Mouse (Mus musculus) thymus, adult 2 months (tissue): ENCODE measurements at regions not wholly inside any gene's neighbourhood (a gene's known extent, or its start where the extent isn't known, plus 50 kb on each side); places are given as distances from the start of the nearest gene placed in this dataset.

ENCODE experiments used
- DNase-seq: peaks from one replicate; pipeline ENCODE4 v3.0.0; 2021
- H3K27ac ChIP-seq: fragments of 200-500 bp; 2 replicates; pipeline ENCODE4 v1.5.1; 2012; ENCODE audit warnings: low read length, control low read depth; ENCODE audit not compliant: control insufficient read depth, insufficient read depth
- H3K27me3 ChIP-seq: fragments of 200-500 bp; 2 replicates; pipeline ENCODE4 v1.6.1; 2012; ENCODE audit warnings: mild to moderate bottlenecking, low read length, moderate library complexity, mixed read lengths; ENCODE audit not compliant: control insufficient read depth, insufficient read depth
- H3K36me3 ChIP-seq: fragments of 200-500 bp; 2 replicates; pipeline ENCODE4 v1.6.1; 2012; ENCODE audit warnings: mild to moderate bottlenecking, low read length, moderate library complexity; ENCODE audit not compliant: control insufficient read depth, insufficient read depth
- H3K4me1 ChIP-seq: fragments of 200-500 bp; replicated peaks from 2 replicates; pipeline ENCODE4 v1.6.1; 2012; ENCODE audit warnings: low read length; ENCODE audit not compliant: control insufficient read depth, insufficient read depth
- H3K4me3 ChIP-seq: fragments of 200-500 bp; 2 replicates; pipeline ENCODE4 v1.5.1; 2012; ENCODE audit warnings: mild to moderate bottlenecking, low read length, control low read depth, moderate library complexity; ENCODE audit not compliant: control insufficient read depth, insufficient read depth
- CTCF ChIP-seq: fragments of 200-500 bp; IDR thresholded peaks from 2 replicates; pipeline ENCODE4 v1.5.1; 2012; ENCODE audit warnings: mild to moderate bottlenecking, control low read depth, low read length, moderate library complexity, borderline replicate concordance; ENCODE audit not compliant: control insufficient read depth, poor library complexity, insufficient read depth; ENCODE audit errors: extremely low read depth
- POLR2A ChIP-seq: fragments of 200-500 bp; IDR thresholded peaks from 2 replicates; pipeline ENCODE4 v1.6.1; 2012; ENCODE audit warnings: mild to moderate bottlenecking, low read length, control low read depth, moderate library complexity; ENCODE audit not compliant: control insufficient read depth, poor library complexity, insufficient read depth; ENCODE audit errors: extremely low read depth
- WGBS: fragments of 180-500 bp; shearing (Covaris S2); methylation state at CpG from one replicate; pipeline ENCODE4 v1.1.7; 2018; 5-methylcytosine and 5-hydroxymethylcytosine counted together

DNA sequence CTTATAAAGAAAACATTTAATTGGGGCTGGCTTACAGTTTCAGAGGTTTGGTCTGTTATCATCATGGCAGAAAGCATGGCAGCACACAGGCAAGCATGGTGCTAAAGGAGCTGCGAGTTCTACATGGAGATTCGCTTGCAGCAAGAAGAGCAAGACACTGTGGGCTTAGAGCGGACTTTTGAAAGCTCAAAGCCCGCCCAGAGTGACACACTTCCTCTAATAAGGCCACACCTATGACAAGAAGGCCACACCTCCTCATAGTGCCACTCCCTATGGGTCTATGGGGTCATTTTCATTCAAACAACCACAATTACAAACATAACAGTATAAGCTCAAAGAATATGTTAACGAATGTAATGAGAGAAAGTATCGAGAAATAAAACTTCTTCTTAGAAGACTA lies 120.1 kb downstream of the Fgf18 start:
- Histone ChIP-seq H3K36me3 (no peaks in the 10 kb centered on the region), H3K4me1 (no peaks in the 10 kb centered on the region), H3K27ac (no peak overlapping the region), H3K27me3 (no peaks in the 10 kb centered on the region), H3K4me3 (no peak overlapping the region)
- no peak for DNase-seq
- 94% methylated on average over 6 of the region's 6 CpGs for WGBS
- TF ChIP-seq CTCF (no peak), POLR2A (no peak)

DNA sequence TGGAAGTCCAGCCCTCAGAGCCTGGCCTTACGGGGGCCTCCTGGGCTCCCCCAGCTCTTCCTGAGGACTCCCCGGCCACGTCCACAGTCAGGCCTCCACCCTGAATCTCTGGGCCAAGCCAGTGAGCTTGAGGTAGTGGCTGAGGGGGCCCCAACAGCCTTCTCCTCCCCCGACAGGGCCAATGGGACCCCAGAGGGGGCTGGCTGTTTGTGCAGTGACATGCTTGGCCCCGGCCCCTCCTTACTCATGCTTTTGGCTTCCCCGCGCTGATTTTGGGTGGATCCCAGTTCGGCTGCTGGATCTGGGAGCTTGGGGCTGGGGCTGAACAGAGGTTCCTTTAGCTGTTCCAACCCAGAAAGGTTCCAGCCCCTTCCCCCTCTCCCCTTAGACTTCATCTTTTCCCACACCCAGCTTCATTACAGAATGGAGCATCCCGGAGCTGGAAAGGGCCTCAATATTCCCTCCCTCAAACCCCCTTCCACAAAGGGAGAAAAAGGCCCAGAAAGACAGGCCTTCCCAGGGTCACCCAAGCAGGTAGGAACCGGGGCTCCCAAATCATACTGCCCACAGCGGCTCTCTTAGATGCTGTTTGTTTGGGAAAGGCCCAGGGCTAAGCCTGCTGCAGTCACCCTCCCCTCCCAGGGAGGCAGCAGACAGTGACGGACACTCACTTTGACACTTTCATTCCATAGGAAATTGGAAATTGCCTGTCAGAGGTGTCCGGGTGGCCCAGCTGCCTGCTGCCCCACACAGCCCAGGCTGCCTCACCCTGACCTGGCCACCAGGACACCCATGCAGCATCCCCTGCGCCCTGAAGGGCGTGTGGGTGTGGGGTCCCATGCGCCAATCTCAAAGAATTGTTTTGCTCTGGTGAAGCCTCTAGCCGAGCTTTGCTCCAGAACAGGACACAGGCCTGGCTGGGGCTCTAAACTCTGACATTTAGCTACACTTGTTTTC lies 133.7 kb downstream of the Fgf18 start:
- Histone ChIP-seq H3K27ac (no peak overlapping the region), H3K27me3 (no peaks in the 10 kb centered on the region), H3K4me3 (no peak overlapping the region), H3K4me1 (no peaks in the 10 kb centered on the region), H3K36me3 (no peaks in the 10 kb centered on the region)
- WGBS, result 91% methylated on average over 17 of the region's 17 CpGs
- no peak for TF ChIP-seq POLR2A
- TF ChIP-seq CTCF, result no peak
- no peak for DNase-seq

DNA sequence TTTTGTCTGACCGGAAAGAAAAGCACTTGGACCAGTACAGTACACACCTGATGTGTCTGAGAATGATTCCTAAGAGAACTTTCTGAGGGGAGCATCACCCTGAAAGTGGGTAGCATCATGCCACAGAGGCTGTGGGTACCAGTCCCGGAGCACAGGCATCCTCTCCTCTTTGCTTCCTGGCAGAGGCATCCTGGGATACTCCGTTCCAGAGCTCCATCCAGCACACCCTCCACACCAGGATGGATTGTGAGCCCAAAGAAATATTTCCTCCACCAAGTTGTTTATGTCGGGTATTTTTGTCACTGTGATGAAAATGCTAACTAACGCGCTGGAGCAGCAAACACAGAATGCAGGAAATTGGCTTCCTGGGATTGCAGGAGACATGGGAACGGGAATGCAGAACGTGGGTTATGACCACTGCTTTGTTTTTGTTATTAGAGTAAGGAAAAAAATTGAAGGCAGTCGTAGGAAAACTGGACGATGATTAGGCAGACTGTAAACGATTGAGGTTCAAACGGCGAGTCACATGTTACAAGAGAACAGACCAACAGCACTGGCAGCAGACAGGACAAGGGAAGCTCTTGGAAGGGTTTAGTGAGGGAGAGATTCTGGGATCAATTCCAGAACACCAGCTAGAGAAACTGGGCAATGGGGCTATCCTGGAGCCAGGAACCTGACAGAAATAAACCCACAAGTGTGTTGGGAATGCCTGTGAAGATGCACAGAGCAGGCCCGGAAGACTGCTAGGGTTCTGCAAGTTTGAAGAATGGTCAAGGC lies 134.6 kb downstream of the Fgf18 start:
- TF ChIP-seq CTCF, result no peak
- TF ChIP-seq POLR2A, result no peak
- Histone ChIP-seq H3K4me1 (no peaks in the 10 kb centered on the region), H3K27ac (no peak overlapping the region), H3K27me3 (no peaks in the 10 kb centered on the region), H3K36me3 (no peaks in the 10 kb centered on the region), H3K4me3 (no peak overlapping the region)
- 83% methylated on average over 14 of the region's 14 CpGs for WGBS
- no peak for DNase-seq

DNA sequence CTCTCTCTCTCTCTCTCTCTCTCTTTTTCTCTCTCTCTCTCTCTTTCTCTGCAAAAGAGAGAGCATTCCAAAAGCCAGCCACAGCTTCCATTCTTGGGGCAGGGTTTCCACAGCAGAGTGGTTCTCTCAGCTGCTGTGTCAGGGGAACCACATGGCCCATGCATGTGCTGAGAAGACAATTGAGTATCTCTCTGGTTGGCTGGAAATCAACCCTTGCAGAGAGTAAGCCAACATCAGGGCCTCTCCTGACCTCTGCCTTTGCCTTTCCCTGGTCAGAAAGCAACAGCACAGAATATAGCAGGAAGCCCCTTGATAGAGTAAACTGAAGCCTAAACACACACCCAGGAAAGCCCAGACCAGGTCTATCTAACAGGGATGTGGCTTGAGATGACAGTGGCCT lies 138.6 kb downstream of the Fgf18 start:
- no peaks in the 10 kb centered on the region for H3K4me1 ChIP-seq
- TF ChIP-seq POLR2A (no peak), CTCF (no peak)
- H3K4me3 ChIP-seq, result no peak overlapping the region
- DNase-seq, result no peak
- H3K36me3 ChIP-seq, result no peaks in the 10 kb centered on the region
- H3K27ac ChIP-seq, result no peak overlapping the region
- no peaks in the 10 kb centered on the region for H3K27me3 ChIP-seq

DNA sequence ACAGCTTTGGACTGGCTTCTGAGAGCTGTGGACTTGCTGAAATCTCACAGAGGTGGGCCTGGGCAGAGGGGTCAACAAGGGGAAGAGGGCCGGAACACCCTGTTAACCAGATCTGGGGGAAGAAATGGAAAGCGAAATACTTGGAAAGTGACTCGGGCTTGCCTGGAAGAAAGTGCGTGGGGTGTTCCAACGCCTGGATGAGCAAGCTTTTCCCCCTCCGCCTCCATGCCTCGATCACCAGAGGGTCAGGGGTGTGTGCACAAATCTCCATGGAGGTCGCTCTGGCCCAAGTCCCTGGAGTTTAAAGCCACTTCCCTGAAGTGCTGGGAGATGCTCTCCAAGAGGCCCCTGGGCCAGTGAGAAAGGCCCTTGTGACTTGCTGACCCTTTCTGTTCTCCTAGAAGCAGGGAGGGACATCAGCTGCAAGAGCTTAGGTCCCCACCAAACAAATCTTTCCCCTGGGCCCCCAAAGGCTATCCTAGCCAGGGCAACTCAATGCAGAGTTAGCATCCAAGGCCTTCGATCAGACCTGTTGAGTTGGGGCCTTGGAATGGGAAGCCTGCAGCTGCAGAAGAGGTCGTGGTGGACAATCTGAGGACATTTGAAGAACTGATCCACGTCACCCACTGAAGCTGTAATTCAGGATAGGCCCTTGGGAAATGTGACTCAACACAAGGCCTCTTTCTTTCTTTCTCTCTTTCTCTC lies 139.2 kb downstream of the Fgf18 start:
- Histone ChIP-seq H3K36me3 (no peaks in the 10 kb centered on the region), H3K27me3 (no peaks in the 10 kb centered on the region), H3K4me1 (no peaks in the 10 kb centered on the region), H3K27ac (no peak overlapping the region), H3K4me3 (no peak overlapping the region)
- TF ChIP-seq CTCF (no peak), POLR2A (no peak)
- DNase-seq, result no peak
- WGBS, result 95% methylated on average over 11 of the region's 11 CpGs

DNA sequence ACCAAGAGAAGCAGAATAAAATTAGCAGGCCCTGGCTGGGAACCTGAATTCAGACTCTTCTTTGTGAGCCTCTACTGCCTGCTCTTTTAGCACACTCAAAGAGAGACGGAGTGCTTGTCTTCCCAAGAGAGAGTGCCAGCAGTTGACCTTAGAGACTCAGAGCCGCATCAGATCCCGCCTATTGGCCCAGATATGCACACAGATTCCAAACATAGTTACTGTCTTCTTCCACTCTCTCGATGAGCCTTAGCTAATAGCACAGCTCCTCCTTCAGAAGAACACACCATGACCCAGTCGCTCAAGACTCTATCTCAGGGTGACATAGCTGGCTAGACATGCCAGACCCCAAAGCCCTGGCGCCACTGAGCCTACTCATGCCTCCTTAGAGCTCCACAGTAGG lies 139.8 kb downstream of the Fgf18 start:
- TF ChIP-seq CTCF (no peak), POLR2A (no peak)
- no peaks in the 10 kb centered on the region for H3K4me1 ChIP-seq
- H3K36me3 ChIP-seq, result no peaks in the 10 kb centered on the region
- H3K4me3 ChIP-seq, result no peak overlapping the region
- DNase-seq, result no peak
- H3K27ac ChIP-seq, result no peak overlapping the region
- no peaks in the 10 kb centered on the region for H3K27me3 ChIP-seq
- 92% methylated on average over 6 of the region's 6 CpGs for WGBS

DNA sequence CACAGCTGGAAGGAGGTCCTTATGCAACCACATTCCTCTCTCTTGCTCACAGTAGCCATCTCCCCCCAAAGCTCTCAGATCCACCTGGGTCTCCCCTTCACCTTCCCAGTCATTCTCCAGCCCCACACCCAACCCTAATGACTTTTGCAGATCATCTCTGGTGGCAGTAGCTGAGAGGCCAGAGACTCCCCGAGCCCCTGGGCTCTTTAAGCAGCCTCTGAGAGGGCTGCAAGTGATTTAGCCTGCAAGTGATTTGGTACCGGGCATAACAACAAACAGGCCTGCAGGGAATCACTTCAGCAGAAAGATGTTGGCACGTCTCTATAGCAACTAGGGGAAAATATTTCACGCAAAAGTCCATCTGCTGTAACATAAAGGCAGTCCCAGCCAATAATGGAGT lies 142.0 kb downstream of the Fgf18 start:
- no peaks in the 10 kb centered on the region for H3K36me3 ChIP-seq
- H3K4me3 ChIP-seq, result no peak overlapping the region
- no peak for DNase-seq
- no peaks in the 10 kb centered on the region for H3K27me3 ChIP-seq
- no peak overlapping the region for H3K27ac ChIP-seq
- H3K4me1 ChIP-seq, result no peaks in the 10 kb centered on the region
- 75% methylated on average over 4 of the region's 4 CpGs for WGBS
- TF ChIP-seq POLR2A (no peak), CTCF (no peak)
